8 mouse cellular contexts compared by ENCODE assay signal in the genomic region with DNA sequence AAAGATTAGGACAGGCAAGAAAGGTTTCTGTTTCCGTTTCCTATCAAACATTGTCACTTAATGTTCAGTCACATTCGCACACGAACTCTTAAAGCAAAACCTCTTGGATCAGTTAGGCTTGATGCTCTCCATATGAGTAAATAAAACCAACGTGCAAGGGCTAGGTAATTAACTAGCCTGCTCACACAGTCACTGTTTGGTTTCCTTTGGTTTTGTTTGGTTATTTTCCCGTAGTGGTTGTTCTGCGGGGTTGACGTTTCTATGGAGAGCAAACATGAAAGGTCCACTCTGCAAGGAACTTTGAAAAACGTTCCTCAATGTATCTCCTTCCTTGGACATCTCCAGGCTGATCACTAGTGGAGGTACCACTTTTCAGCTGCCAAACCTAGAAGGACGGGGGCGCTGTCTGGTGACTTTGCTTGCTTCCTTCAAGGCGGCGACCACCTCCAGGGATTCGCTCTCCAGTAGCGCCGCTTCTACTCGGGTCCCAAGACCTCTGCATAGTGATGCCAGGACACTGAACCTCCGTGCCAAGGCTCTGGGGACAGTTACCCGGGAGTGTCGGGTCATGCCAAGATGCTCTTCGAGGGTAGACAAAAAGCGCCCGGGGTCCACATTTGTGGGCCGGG. TPM values are rescaled to one million over a fixed set of nuclear protein-coding genes. Genes with fewer than 3 reads are reported as not detected.
DNase-seq lines count a peak whose midpoint lies in the region; ATAC-seq and TF ChIP-seq lines count a peak whose summit lies in the region.

No protein-coding gene starts in this region.

- no peak for TF ChIP-seq POLR2A in small intestine, adult 2 months (IDR thresholded peaks at IDR 0.05; ENCODE audit: low read depth, low read length)

- no peaks in the 10 kb centered on the region for H3K36me3 ChIP-seq in E14TG2a.4 (ENCODE audit: insufficient read depth, low read length)
- no peaks in the 10 kb centered on the region for H3K36me3 ChIP-seq in lung, postnatal 0 days (ENCODE audit: insufficient read depth, low read length)
- no peaks in the 10 kb centered on the region for H3K36me3 ChIP-seq in small intestine, adult 2 months (ENCODE audit: control insufficient read depth, insufficient read depth, low read length)

- peak; percentile 58 for ATAC-seq in lung, postnatal 0 days

- DNase-seq in cerebellum, adult 11-12 months, result peak; percentile 76
- peak; percentile 44 for DNase-seq in forelimb bud, embryonic 11.5 days (ENCODE audit: low read depth, low spot score)
- peak; percentile 42 for DNase-seq in heart, postnatal 4 days
- DNase-seq in left cerebral cortex, adult 11 months (ENCODE audit: low spot score), result peak; percentile 46
- no peak for DNase-seq in lung, postnatal 0 days (ENCODE audit: low spot score)
- no peak for DNase-seq in thymus, postnatal 14 days

- no peak for TF ChIP-seq EP300 in lung, postnatal 0 days (IDR thresholded peaks at IDR 0.05)

- H3K27me3 ChIP-seq in E14TG2a.4 (ENCODE audit: insufficient read depth, low read length), result peaks cover 17% of the 10 kb centered on the region
- H3K27me3 ChIP-seq in lung, postnatal 0 days (replicated peaks; ENCODE audit: insufficient read depth, low read length), result peaks cover 16% of the 10 kb centered on the region
- H3K27me3 ChIP-seq in small intestine, adult 2 months (ENCODE audit: control insufficient read depth, insufficient read depth, low read length), result peaks cover 9% of the 10 kb centered on the region; the same call in 1 of the 2 replicates

- no peak overlapping the region for H3K9ac ChIP-seq in lung, postnatal 0 days (replicated peaks; ENCODE audit: low read depth)

- no peaks in the 10 kb centered on the region for H3K9me3 ChIP-seq in E14TG2a.4 (ENCODE audit: low read length)
- H3K9me3 ChIP-seq in lung, postnatal 0 days (ENCODE audit: low read length), result no peaks in the 10 kb centered on the region

- H3K4me2 ChIP-seq in lung, postnatal 0 days (replicated peaks; ENCODE audit: low read depth, low read length), result peak overlapping the region; percentile 75

- TF ChIP-seq CTCF in E14TG2a.4 (conservative IDR thresholded peaks at IDR 0.05; ENCODE audit: low read length), result no peak
- peak; percentile 41 for TF ChIP-seq CTCF in lung, postnatal 0 days (IDR thresholded peaks at IDR 0.05)
- TF ChIP-seq CTCF in small intestine, adult 2 months (IDR thresholded peaks at IDR 0.05; ENCODE audit: extremely low read depth, insufficient read length, insufficient replicate concordance, low read depth, low read length), result no peak

- H3K27ac ChIP-seq in lung, postnatal 0 days (ENCODE audit: low read length), result no peak overlapping the region
- 0 out of 2 replicates have a peak overlapping the region, but pooled peaks have one; percentile 14 for H3K27ac ChIP-seq in small intestine, adult 2 months (ENCODE audit: insufficient read depth, low read depth, low read length)

- 1% methylated on average over 23 of the region's 23 CpGs for WGBS in lung, postnatal 0 days
- WGBS in small intestine, adult 2 months, result 3% methylated on average over 23 of the region's 23 CpGs

- peak overlapping the region; percentile 89 for H3K4me3 ChIP-seq in E14TG2a.4 (replicated peaks; ENCODE audit: low read length)
- H3K4me3 ChIP-seq in lung, postnatal 0 days (ENCODE audit: low read depth, low read length), result peak overlapping the region; percentile 49
- H3K4me3 ChIP-seq in small intestine, adult 2 months (ENCODE audit: low read depth, low read length), result peak overlapping the region; percentile 58

- peaks cover 13% of the 10 kb centered on the region for H3K4me1 ChIP-seq in E14TG2a.4 (replicated peaks; ENCODE audit: low read depth, low read length)
- H3K4me1 ChIP-seq in lung, postnatal 0 days (ENCODE audit: insufficient read depth, low read depth, low read length), result no peaks in the 10 kb centered on the region; the same call in 1 of the 2 replicates
- H3K4me1 ChIP-seq in small intestine, adult 2 months (ENCODE audit: control insufficient read depth, insufficient read depth, insufficient read length, low read length), result no peaks in the 10 kb centered on the region

RNA-seq across cellular contexts. Expression of a gene that starts 0.7 kb away (rescaled TPM):
- 1 to 10 TPM; 6.6 to 6.7 TPM for total RNA-seq in heart, postnatal 4 days (2021)
- 0.30 and 0.81 TPM in 2 replicates for polyA plus RNA-seq in lung, postnatal 0 days (2015; fragmentation: Nextera tagmentation; extraction: Ambion mirVana)
- polyA plus RNA-seq in small intestine, adult 2 months (2012; rRNA removed), result 0.04 TPM in 2 replicates

Comparison
In these comparisons a context has a peak if more than half of its experiments do, and no peak if none do; other contexts are left out.
1. DNase-seq: peak in cerebellum, adult 11-12 months (single experiment), forelimb bud, embryonic 11.5 days (single experiment), heart, postnatal 4 days (single experiment) and left cerebral cortex, adult 11 months (single experiment); none in lung, postnatal 0 days (single experiment) and thymus, postnatal 14 days (single experiment).
2. Peak in every context shown above with its lines, with median percentiles within 50 percentile points of each other: H3K4me3 ChIP-seq.